Mouse (Mus musculus) megakaryocyte, embryonic 14.5 days (primary cell): ENCODE measurements at regions not wholly inside any gene's neighbourhood (a gene's known extent, or its start where the extent isn't known, plus 50 kb on each side); places are given as distances from the start of the nearest gene placed in this dataset.

ENCODE experiments used
- H3K27me3 ChIP-seq: replicated peaks from 2 replicates; pipeline ENCODE3; 2012; ENCODE audit warnings: inconsistent platforms
- H3K36me3 ChIP-seq: replicated peaks from 2 replicates; pipeline ENCODE3; 2012; ENCODE audit warnings: low read length, inconsistent platforms, mixed read lengths
- H3K4me1 ChIP-seq: 2 replicates; pipeline ENCODE4 v1.6.1; 2012; ENCODE audit warnings: inconsistent platforms
- H3K4me3 ChIP-seq: replicated peaks from 2 replicates; pipeline ENCODE3; 2012; ENCODE audit warnings: moderate library complexity, mild to moderate bottlenecking, inconsistent platforms
- H3K9me3 ChIP-seq: 2 replicates; pipeline ENCODE4 v1.6.1; 2012; ENCODE audit warnings: inconsistent platforms
- FLI1 ChIP-seq: IDR thresholded peaks from 2 replicates; pipeline ENCODE4 v1.6.1; 2012; ENCODE audit warnings: low read length, inconsistent platforms, mixed read lengths
- GATA1 ChIP-seq: IDR thresholded peaks from 3 replicates; pipeline ENCODE4 v1.6.1; 2012; ENCODE audit warnings: mixed read lengths, low read length, inconsistent platforms, borderline replicate concordance

DNA sequence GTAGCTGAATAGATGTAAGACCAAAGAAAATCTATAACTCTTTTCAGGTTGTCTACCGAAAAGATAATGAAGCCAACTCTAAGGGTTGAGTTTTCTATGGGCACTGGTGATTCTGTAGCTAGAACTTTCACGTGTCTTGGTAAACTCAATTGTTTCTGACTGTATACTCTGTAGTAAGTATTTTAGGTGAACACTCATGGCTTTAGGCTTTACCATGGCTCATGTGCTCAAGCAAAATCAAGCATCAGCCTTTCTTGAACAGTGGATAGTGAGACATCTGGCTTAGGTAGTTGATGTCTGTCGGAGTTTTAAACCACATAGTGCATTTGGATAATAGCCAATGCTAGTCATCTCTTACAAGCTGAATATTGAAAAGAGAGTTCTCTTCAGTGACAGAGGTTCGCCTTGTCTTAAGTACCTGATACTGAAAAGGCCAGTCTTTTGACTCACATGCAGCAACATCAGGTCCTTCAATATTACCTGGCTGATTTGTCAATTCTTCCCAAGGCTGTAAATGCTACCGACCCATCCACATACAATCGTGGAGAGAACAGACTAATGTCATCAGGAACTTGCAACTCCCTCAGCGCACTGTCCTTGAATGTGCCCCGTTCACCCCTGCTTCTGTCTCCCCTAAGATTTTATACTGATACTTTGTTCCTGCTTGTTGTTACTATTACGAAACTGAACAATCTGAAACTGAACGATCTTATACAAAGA is 57.1 kb upstream of the Gpc5 start:
- Histone ChIP-seq H3K4me3 (no peak overlapping the region), H3K4me1 (peaks cover 14% of the 10 kb centered on the region), H3K36me3 (no peaks in the 10 kb centered on the region), H3K27me3 (no peaks in the 10 kb centered on the region), H3K9me3 (no peaks in the 10 kb centered on the region)
- TF ChIP-seq GATA1, result no peak
- TF ChIP-seq FLI1, result no peak

DNA sequence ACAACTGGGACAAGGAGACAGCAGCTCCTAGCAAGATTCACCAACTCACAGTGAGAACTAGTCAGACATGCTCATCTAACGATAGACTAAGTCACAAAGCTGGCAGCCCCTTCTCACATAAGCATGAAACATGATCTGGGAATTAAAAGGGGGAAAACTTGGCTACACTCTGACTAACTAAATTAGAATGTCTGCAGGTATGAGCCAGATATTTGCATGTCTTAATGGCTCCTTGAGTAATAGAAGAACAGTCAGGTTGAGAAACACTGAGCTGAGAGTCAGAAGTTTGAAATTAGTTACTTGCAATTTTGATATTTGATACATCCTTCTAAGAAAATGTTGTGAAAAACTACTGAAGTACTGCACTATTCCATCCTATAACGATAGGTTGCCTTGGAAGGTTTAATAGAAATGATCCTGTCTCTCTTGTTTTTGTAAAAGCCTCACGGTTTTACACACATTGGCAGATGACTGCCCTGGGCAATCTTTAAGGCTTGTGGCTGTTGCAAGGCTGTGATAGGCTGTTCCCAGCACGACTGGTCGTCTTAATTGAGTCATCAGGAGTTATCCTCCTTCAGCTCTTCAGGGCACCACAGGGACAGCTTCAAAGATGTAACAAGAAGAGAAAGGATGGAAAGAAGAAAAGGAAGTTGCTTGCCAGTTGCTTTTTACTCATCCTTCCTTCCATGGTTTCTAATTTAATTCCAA is 54.8 kb upstream of the Gpc5 start:
- peaks cover 21% of the 10 kb centered on the region for H3K4me1 ChIP-seq
- no peaks in the 10 kb centered on the region for H3K27me3 ChIP-seq
- H3K36me3 ChIP-seq, result no peaks in the 10 kb centered on the region
- no peaks in the 10 kb centered on the region for H3K9me3 ChIP-seq
- TF ChIP-seq GATA1 (no peak), FLI1 (no peak)
- no peak overlapping the region for H3K4me3 ChIP-seq

DNA sequence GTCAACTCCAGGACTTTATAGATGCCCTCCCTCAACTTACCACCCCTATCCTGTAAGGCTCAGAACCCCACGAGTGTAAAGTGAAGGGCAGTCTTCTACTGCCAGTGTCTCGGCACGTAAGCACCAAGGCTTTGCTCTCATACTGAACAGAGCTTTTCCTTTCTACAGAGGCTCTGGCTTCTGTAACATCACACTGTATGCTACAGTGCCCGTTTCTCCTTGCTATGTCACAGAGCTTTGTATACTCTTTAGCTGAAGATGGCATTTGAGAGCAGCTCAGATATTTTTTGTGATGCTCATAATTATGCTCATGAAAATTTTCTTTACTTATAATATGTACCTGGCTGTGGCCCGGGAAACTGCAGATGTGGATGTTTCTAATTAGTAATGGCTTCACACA is 53.2 kb upstream of the Gpc5 start:
- TF ChIP-seq FLI1 (no peak), GATA1 (no peak)
- H3K4me3 ChIP-seq, result no peak overlapping the region

DNA sequence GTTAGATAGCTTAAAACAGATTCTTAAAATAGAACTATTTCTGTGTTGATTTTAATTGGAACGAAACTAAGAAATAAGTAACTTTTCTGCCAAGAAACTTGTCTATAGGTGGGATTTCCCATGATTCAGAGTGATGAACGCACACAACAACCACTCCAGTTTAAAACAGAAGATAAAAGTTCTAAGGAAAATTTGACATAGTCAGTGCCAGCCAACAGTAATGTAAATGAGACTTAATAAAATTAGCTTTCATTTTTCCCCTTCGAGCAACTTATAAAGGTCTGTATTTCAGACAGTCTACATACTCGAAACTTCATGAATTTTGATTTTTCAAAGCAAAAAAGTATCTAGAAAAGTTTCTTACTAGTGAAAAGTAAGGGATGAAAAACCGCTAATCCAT is 52.5 kb upstream of the Gpc5 start:
- TF ChIP-seq GATA1 (no peak), FLI1 (no peak)
- Histone ChIP-seq H3K4me3 (no peak overlapping the region), H3K9me3 (no peaks in the 10 kb centered on the region), H3K27me3 (no peaks in the 10 kb centered on the region), H3K36me3 (peaks cover 12% of the 10 kb centered on the region), H3K4me1 (peaks cover 30% of the 10 kb centered on the region)

More for the DNA sequence above, 53.2 kb upstream of the Gpc5 start:
- peaks cover 5% of the 10 kb centered on the region for H3K36me3 ChIP-seq
- H3K27me3 ChIP-seq, result no peaks in the 10 kb centered on the region
- no peaks in the 10 kb centered on the region for H3K9me3 ChIP-seq
- peaks cover 31% of the 10 kb centered on the region for H3K4me1 ChIP-seq

DNA sequence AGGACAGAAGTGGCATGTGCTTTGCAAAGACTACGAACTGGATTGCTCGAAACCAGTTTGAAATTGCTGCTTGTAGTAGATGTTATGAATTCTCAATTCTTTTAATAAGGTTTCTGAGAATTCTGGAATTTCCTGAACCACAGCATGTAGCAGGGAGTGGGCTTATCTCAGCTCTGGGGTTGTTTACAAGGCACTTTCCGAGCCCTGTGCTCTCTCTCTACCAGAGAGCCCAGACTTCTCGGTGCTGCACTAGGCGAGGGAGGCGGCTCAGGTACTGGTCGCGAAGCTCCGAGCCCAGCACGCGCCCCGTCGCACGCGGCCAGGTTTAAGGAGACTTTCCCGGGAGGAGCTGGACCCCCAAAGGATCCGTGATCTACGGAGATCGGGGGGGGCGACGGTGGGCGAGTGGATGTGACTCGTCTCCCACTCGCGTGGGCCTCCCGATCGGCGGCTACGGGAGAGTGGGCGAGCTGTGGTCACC is 51.9 kb upstream of the Gpc5 start:
- TF ChIP-seq FLI1, result no peak
- TF ChIP-seq GATA1, result no peak
- peak overlapping the region; percentile 96 for H3K4me3 ChIP-seq
- no peaks in the 10 kb centered on the region for H3K27me3 ChIP-seq
- H3K4me1 ChIP-seq, result peaks cover 34% of the 10 kb centered on the region
- peaks cover 18% of the 10 kb centered on the region for H3K36me3 ChIP-seq
- H3K9me3 ChIP-seq, result no peaks in the 10 kb centered on the region

DNA sequence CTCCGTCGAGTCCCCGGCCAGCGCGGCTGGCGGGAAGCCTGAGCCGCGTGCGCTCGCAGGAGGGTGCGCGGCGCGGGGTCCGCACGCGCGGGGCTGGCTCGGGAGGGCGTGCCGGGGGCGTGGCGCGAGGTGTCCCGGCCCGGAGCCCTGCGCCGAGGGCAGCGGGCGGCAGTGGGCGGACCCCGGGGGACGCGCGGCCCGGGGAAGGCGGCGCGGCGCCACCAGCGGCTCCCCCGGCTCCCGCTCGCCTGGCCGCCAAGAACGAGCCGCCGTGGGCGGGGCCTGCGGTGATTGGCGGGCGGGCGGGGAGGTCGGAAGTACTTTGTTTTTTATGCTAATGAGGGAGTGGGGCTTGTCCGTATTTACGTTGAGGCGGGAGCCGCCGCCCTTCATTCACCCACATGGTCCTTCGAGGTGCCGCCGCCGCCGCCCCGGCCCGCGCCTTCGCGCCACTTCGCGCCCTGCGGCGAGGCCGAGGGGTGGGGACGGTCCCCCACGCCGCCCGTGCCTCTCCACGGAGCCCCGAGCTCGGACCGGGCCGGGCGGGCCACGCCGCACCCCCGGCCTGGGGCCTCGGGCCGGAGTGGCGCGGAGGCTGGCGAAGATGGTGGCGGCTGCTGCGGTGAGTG is 51.3 kb upstream of the Gpc5 start:
- Histone ChIP-seq H3K27me3 (no peaks in the 10 kb centered on the region), H3K4me1 (peaks cover 38% of the 10 kb centered on the region), H3K9me3 (no peaks in the 10 kb centered on the region), H3K4me3 (peak overlapping the region; percentile 96), H3K36me3 (peaks cover 24% of the 10 kb centered on the region)
- TF ChIP-seq FLI1 (no peak), GATA1 (no peak)

DNA sequence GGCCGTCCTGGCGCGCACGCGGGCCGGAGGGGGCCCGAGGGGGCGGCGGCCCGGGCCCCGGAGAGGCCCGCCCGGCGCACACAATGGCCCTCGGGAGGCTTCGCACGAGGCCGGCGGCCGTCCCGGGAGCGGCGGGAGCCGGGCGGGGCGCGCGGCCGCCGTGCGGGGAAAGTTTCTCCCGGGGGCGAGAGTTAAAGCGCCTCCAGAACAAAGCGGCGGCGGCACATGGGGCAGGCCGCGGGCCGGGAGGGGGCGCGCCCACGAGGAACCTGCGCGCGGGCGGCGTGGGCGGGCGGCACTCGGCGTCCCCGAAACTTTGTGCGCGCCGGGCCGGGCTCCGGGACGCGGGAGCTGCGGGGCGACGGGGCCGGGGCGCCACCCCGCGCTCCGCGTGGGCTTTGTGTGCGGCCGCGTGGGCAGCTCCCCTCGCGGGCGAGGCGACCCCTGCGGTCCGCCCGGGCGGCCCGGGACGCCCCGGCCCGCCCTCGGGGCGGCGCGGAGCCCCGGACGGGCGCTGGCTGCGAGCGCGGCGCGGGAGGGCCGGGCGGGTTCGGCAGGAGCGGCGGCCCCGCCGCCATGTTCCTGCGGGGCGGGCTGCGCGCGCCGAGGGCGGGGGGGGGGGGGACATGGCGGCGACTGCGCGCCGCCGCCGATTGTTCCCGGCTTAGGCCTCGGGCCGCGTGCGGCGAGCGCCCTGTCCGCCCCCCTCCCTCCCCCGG is 50.5 kb upstream of the Gpc5 start:
- Histone ChIP-seq H3K4me1 (peaks cover 42% of the 10 kb centered on the region), H3K27me3 (no peaks in the 10 kb centered on the region), H3K9me3 (no peaks in the 10 kb centered on the region), H3K36me3 (peaks cover 32% of the 10 kb centered on the region), H3K4me3 (peak overlapping the region; percentile 96)
- TF ChIP-seq GATA1 (no peak), FLI1 (no peak)

DNA sequence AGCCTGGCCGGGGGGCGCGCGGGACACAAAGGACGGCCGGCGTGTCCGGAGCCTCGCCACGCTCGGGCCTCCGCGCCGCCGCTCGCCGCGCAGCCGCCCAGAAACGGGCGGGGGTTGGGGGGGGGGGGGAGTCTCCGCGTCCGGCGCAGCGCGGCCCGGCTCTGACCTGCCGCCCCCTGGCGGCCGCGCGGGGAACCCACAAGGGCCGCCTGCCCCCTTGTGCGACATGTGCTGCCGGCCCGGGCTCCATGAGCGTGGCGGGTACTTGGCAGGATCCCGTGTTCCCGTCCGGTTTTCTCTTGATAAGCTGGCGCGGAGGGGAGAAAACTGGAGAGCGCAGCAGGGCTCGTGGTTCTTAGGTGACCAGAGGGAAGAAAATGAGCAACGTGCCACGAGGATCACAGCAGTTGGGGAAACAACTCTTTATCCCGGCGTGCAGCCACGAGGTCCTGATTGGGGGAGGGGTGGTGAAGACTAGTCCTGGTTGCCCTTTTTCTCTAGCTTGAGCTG is 49.9 kb upstream of the Gpc5 start:
- Histone ChIP-seq H3K9me3 (no peaks in the 10 kb centered on the region), H3K4me1 (peaks cover 47% of the 10 kb centered on the region), H3K36me3 (peaks cover 38% of the 10 kb centered on the region), H3K27me3 (no peaks in the 10 kb centered on the region), H3K4me3 (peak overlapping the region; percentile 96)
- TF ChIP-seq GATA1, result no peak
- TF ChIP-seq FLI1, result no peak
